Mouse (Mus musculus): ENCODE results near the gene Wnt6.

DNA sequence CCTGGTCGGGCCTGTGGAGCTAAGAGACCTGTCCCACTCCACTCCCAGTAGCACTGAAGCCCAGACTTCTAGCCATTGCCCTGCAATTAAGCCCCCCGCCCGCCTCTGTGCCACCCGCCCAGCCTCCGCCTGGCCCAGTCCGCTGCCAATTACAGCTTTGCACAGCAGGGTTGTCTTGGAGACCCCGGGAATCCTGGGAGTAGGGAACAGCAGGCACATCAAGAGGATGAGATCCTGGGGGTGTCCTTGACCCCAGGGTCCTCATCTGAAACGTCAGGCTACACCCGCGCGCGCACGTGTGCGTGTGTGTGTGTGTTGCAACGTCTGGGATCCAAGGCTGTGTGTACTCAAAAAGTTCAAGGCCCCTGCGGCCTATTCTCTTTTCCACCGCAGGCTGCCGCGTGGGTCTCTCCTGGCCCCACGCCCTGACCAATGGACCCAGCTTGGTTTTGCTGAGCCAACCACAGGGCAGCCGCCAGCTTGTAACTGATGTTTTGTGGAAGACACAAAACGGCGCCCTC lies 35.9 kb downstream of the Wnt6 start:
- no peak for TF ChIP-seq POLR2A (IDR thresholded peaks at IDR 0.05; ENCODE audit: extremely low read depth, insufficient read depth, low read length)
- no peak for TF ChIP-seq CTCF (IDR thresholded peaks at IDR 0.05; ENCODE audit: extremely low read depth, insufficient read depth, low read length)

Data from cortical plate, adult 2 months (tissue).